Mouse (Mus musculus) MEL (cell line): Measurements from ENCODE around the gene Med23. TPM values are rescaled to one million over a fixed set of nuclear protein-coding genes. Genes with fewer than 3 reads are reported as not detected.

Experiments used
- DNase-seq: peaks from one replicate; pipeline ENCODE4 v3.0.0; 2011; ENCODE audit warnings: low read depth, low spot score
- H3K27ac ChIP-seq: 2 replicates; pipeline ENCODE4 v1.5.1; 2012; ENCODE audit warnings: low read depth, mild to moderate bottlenecking, control low read depth, low read length, moderate library complexity; ENCODE audit not compliant: control insufficient read depth
- H3K27me3 ChIP-seq, 2 experiments: fragments of 150-350 bp in 1 of 2; sonication (generic) in 1 of 2; 2 replicates each; pipeline ENCODE4 v1.6.1; 2012; ENCODE audit warnings: low read length in 2 of 2, mild to moderate bottlenecking in 2 of 2, improper control_type of control experiment in 1 of 2, moderate library complexity in 1 of 2; ENCODE audit not compliant: insufficient read depth in 2 of 2, control insufficient read depth in 1 of 2
- H3K36me3 ChIP-seq, 2 experiments: 2 replicates each; pipeline ENCODE4 v1.6.1; 2012 to 2014; ENCODE audit warnings: low read length in 2 of 2, improper control_type of control experiment in 1 of 2, inconsistent platforms in 1 of 2, mild to moderate bottlenecking in 1 of 2; ENCODE audit not compliant: insufficient read depth in 2 of 2, control insufficient read depth in 1 of 2
- H3K4me1 ChIP-seq, 2 experiments: fragments of 150-350 bp in 1 of 2; sonication (generic) in 1 of 2; 2 replicates each; pipeline ENCODE4 v1.6.1; 2012; ENCODE audit warnings: low read length in 2 of 2, improper control_type of control experiment in 1 of 2, mild to moderate bottlenecking in 1 of 2; ENCODE audit not compliant: insufficient read depth in 2 of 2, control insufficient read depth in 1 of 2
- H3K4me3 ChIP-seq, 2 experiments: fragments of 150-350 bp in 1 of 2; sonication (generic) in 1 of 2; 2 replicates each; pipeline ENCODE4 v1.5.1; 2012; ENCODE audit warnings: low read depth in 2 of 2, low read length in 2 of 2, mild to moderate bottlenecking in 2 of 2, moderate library complexity in 2 of 2, control low read depth in 1 of 2, improper control_type of control experiment in 1 of 2; ENCODE audit not compliant: control insufficient read depth in 1 of 2, insufficient read depth in 1 of 2
- H3K79me2 ChIP-seq: 2 replicates; pipeline ENCODE4 v1.6.1; 2012; ENCODE audit warnings: mild to moderate bottlenecking, low read length, moderate library complexity; ENCODE audit not compliant: control insufficient read depth, poor library complexity, insufficient read depth
- H3K9ac ChIP-seq: 2 replicates; pipeline ENCODE4 v1.6.1; 2012; ENCODE audit warnings: low read depth, mild to moderate bottlenecking, control low read depth, low read length, moderate library complexity; ENCODE audit not compliant: control insufficient read depth, poor library complexity, severe bottlenecking
- H3K9me3 ChIP-seq: fragments of 150-350 bp; sonication (generic); replicated peaks from 2 replicates; pipeline ENCODE4 v1.6.1; 2012; ENCODE audit warnings: mild to moderate bottlenecking, low read length, improper control_type of control experiment, moderate library complexity; ENCODE audit not compliant: insufficient read depth
- CHD2 ChIP-seq: IDR thresholded peaks from 2 replicates; pipeline ENCODE4 v1.6.1; 2011; ENCODE audit warnings: low read length, improper control_type of control experiment
- CTCF ChIP-seq, 3 experiments: IDR thresholded peaks in 2 of 3; conservative IDR thresholded peaks in 1 of 3; 2 replicates each; pipeline ENCODE4 v1.5.1; 2011 to 2012; ENCODE audit warnings: low read length in 3 of 3, low read depth in 2 of 3, mild to moderate bottlenecking in 2 of 3, improper control_type of control experiment in 1 of 3, inconsistent platforms in 1 of 3, mixed read lengths in 1 of 3, moderate library complexity in 1 of 3; ENCODE audit not compliant: control insufficient read depth in 1 of 3, insufficient read depth in 1 of 3, poor library complexity in 1 of 3, severe bottlenecking in 1 of 3
- E2F4 ChIP-seq: IDR thresholded peaks from 2 replicates; pipeline ENCODE4 v1.6.1; 2011; ENCODE audit warnings: low read depth, low read length, improper control_type of control experiment, borderline replicate concordance
- ELF1 ChIP-seq: IDR thresholded peaks from 2 replicates; pipeline ENCODE4 v1.6.1; 2014; ENCODE audit warnings: low read depth, mild to moderate bottlenecking, inconsistent platforms, low read length, improper control_type of control experiment, moderate library complexity
- EP300 ChIP-seq, 2 experiments: IDR thresholded peaks; 2 replicates each; pipeline ENCODE4 v1.6.1; 2011; ENCODE audit warnings: improper control_type of control experiment in 2 of 2, low read length in 2 of 2, low read depth in 1 of 2, mild to moderate bottlenecking in 1 of 2
- ETS1 ChIP-seq: IDR thresholded peaks from 2 replicates; pipeline ENCODE4 v1.6.1; 2012; ENCODE audit warnings: low read depth, mild to moderate bottlenecking, inconsistent platforms, low read length, improper control_type of control experiment, moderate library complexity
- GATA1 ChIP-seq: IDR thresholded peaks from 2 replicates; pipeline ENCODE4 v1.6.1; 2011; ENCODE audit warnings: low read depth, low read length, improper control_type of control experiment
- HCFC1 ChIP-seq: IDR thresholded peaks from 2 replicates; pipeline ENCODE4 v1.6.1; 2012; ENCODE audit warnings: low read depth, mild to moderate bottlenecking, inconsistent platforms, low read length, improper control_type of control experiment, moderate library complexity
- KAT2A ChIP-seq: conservative IDR thresholded peaks from 2 replicates; pipeline ENCODE4 v1.6.1; 2012; ENCODE audit warnings: low read depth, low read length, improper control_type of control experiment, inconsistent platforms
- MAX ChIP-seq: IDR thresholded peaks from 2 replicates; pipeline ENCODE4 v1.6.1; 2011; ENCODE audit warnings: low read length, improper control_type of control experiment
- MXI1 ChIP-seq: IDR thresholded peaks from 2 replicates; pipeline ENCODE4 v1.6.1; 2011; ENCODE audit warnings: mild to moderate bottlenecking, low read depth, low read length, improper control_type of control experiment
- NELFE ChIP-seq: IDR thresholded peaks from 2 replicates; pipeline ENCODE4 v1.6.1; 2011; ENCODE audit warnings: low read depth, low read length, improper control_type of control experiment
- POLR2A ChIP-seq, 2 experiments: IDR thresholded peaks; 2 replicates each; pipeline ENCODE4 v1.6.1; 2011 to 2012; ENCODE audit warnings: low read length in 2 of 2, mild to moderate bottlenecking in 2 of 2, control low read depth in 1 of 2, improper control_type of control experiment in 1 of 2, low read depth in 1 of 2, moderate library complexity in 1 of 2; ENCODE audit not compliant: control insufficient read depth in 1 of 2, insufficient read depth in 1 of 2, poor library complexity in 1 of 2
- POLR2AphosphoS2 ChIP-seq: IDR thresholded peaks from 2 replicates; pipeline ENCODE4 v1.6.1; 2011; ENCODE audit warnings: low read length, improper control_type of control experiment
- RAD21 ChIP-seq: IDR thresholded peaks from 2 replicates; pipeline ENCODE4 v1.6.1; 2011; ENCODE audit warnings: mild to moderate bottlenecking, low read depth, low read length, improper control_type of control experiment
- SIN3A ChIP-seq: IDR thresholded peaks from 2 replicates; pipeline ENCODE4 v1.6.1; 2012; ENCODE audit warnings: low read length, improper control_type of control experiment, inconsistent platforms
- SMC3 ChIP-seq: IDR thresholded peaks from 2 replicates; pipeline ENCODE4 v1.6.1; 2011; ENCODE audit warnings: low read depth, low read length, improper control_type of control experiment
- TBP ChIP-seq: IDR thresholded peaks from 2 replicates; pipeline ENCODE4 v1.8.0; 2011; ENCODE audit warnings: low read depth, low read length, improper control_type of control experiment
- TCF12 ChIP-seq: IDR thresholded peaks from 2 replicates; pipeline ENCODE4 v1.6.1; 2014; ENCODE audit warnings: low read depth, mild to moderate bottlenecking, inconsistent platforms, low read length, improper control_type of control experiment, moderate library complexity
- UBTF ChIP-seq: IDR thresholded peaks from 2 replicates; pipeline ENCODE4 v1.6.1; 2012; ENCODE audit warnings: low read depth, mild to moderate bottlenecking, inconsistent platforms, low read length, improper control_type of control experiment, moderate library complexity, borderline replicate concordance; ENCODE audit not compliant: insufficient read depth
- ZC3H11A ChIP-seq: IDR thresholded peaks from 2 replicates; pipeline ENCODE4 v1.6.1; 2012; ENCODE audit warnings: low read depth, mild to moderate bottlenecking, inconsistent platforms, low read length, improper control_type of control experiment
- ZKSCAN1 ChIP-seq: IDR thresholded peaks from 2 replicates; pipeline ENCODE4 v1.6.1; 2012; ENCODE audit warnings: low read depth, mild to moderate bottlenecking, inconsistent platforms, low read length, improper control_type of control experiment, moderate library complexity
- ZNF384 ChIP-seq: IDR thresholded peaks from 2 replicates; pipeline ENCODE4 v1.6.1; 2012; ENCODE audit warnings: low read depth, mild to moderate bottlenecking, inconsistent platforms, low read length, improper control_type of control experiment
- polyA plus RNA-seq, 2 experiments: library from polyadenylated mRNA; stranded (reverse) in 1 of 2; unstranded in 1 of 2; fragments of >175 nt in 1 of 2; fragments of >200 nt in 1 of 2; gene quantifications; 2 replicates each; pipeline versions ENCODE4 v1.2.1 to v1.2.4; 2012; ENCODE audit warnings: low replicate concordance in 2 of 2, low read depth in 1 of 2; ENCODE audit not compliant: insufficient read length in 2 of 2, insufficient read depth in 1 of 2, missing spikeins in 1 of 2
- total RNA-seq: library from RNA; depleted of rRNA; stranded (reverse); fragments of 300-350 nt; gene quantifications from 2 replicates; pipeline ENCODE4 v1.2.3, GENCODE M21; 2012; rRNA removed

The Med23 gene
- 18.8 and 19.3 TPM in 2 replicates for total RNA-seq
- 10 to 100 TPM; 23.7 to 52.2 TPM for polyA plus RNA-seq

- H3K9ac ChIP-seq: peak within 1 kb of the TSS; percentile 98
- peak within 1 kb of the TSS; percentile 45 for H3K27ac ChIP-seq
- peak within 1 kb of the TSS; percentile 74 to 99 for H3K4me3 ChIP-seq
- TF ChIP-seq POLR2A (IDR thresholded peaks at IDR 0.05; ENCODE audit: control insufficient read depth in 1 of 2, insufficient read depth in 1 of 2, low read depth in 1 of 2, low read length in 2 of 2, poor library complexity in 1 of 2) (peak; percentile 34 to 83; a peak in 2 of 4 replicates), E2F4 (no peak), UBTF (0 out of 2 replicates have a peak, but pooled peaks have one; percentile 20), CHD2 (no peak), MAX (no peak; the same call in 1 of the 2 replicates), RAD21 (peak; percentile 89), CTCF (IDR thresholded peaks at IDR 0.05 in 2 of 3, conservative IDR thresholded peaks at IDR 0.05 in 1 of 3; ENCODE audit: control insufficient read depth in 1 of 3, insufficient read depth in 1 of 3, low read depth in 2 of 3, low read length in 3 of 3, poor library complexity in 1 of 3, severe bottlenecking in 1 of 3) (peak; percentile 78 to 91 (median 88)), KAT2A (peak; percentile 52; the same call in 1 of the 2 replicates), TBP (peak; percentile 78; the same call in 1 of the 2 replicates), GATA1 (peak; percentile 17; the same call in 1 of the 2 replicates), SMC3 (peak; percentile 85), ELF1 (peak; percentile 65), SIN3A (peak; percentile 92), HCFC1 (peak; percentile 96), EP300 (IDR thresholded peaks at IDR 0.05; ENCODE audit: low read depth in 1 of 2, low read length in 2 of 2) (no peak), ZC3H11A (peak; percentile 74), ETS1 (peak; percentile 41; the same call in 1 of the 2 replicates), ZNF384 (peak; percentile 57; the same call in 1 of the 2 replicates), MXI1 (peak; percentile 56; the same call in 1 of the 2 replicates), POLR2AphosphoS2 (0 out of 2 replicates have a peak, but pooled peaks have one; percentile 41), NELFE (peak; percentile 71), TCF12 (peak; percentile 40; the same call in 1 of the 2 replicates), ZKSCAN1 (no peak)
- no peaks in the 10 kb centered on the region; a peak in 1 of 4 replicates for H3K27me3 ChIP-seq
- no peaks in the 10 kb centered on the region for H3K9me3 ChIP-seq
- H3K4me1 ChIP-seq: peaks cover 0 to 3% of the 10 kb centered on the region in 2 experiments; a peak in 1 of 4 replicates
- DNase-seq: peak; percentile 98
- peaks cover 2% of the 10 kb centered on the region in 2 experiments; a peak in 1 of 4 replicates for H3K36me3 ChIP-seq
- peaks cover 8% of the 10 kb centered on the region for H3K79me2 ChIP-seq
Observed at GRCm38 (mm10) chr10:24869760-24870290, at the start of gene Med23. Gene Med23, plus strand, starts transcription at chr10:24869986.
